Mouse (Mus musculus): Measurements from ENCODE around the gene 2410002F23Rik. TPM values are rescaled to one million over a fixed set of nuclear protein-coding genes. Genes with fewer than 3 reads are reported as not detected.
"Not testable (repeated sequence)": the region's sequence is repeated elsewhere in the genome, so short reads cannot be mapped to it uniquely, and the experiment has no call there.

2410002F23Rik gene
- polyA plus RNA-seq, 1 experiment, result 125 TPM

DNA sequence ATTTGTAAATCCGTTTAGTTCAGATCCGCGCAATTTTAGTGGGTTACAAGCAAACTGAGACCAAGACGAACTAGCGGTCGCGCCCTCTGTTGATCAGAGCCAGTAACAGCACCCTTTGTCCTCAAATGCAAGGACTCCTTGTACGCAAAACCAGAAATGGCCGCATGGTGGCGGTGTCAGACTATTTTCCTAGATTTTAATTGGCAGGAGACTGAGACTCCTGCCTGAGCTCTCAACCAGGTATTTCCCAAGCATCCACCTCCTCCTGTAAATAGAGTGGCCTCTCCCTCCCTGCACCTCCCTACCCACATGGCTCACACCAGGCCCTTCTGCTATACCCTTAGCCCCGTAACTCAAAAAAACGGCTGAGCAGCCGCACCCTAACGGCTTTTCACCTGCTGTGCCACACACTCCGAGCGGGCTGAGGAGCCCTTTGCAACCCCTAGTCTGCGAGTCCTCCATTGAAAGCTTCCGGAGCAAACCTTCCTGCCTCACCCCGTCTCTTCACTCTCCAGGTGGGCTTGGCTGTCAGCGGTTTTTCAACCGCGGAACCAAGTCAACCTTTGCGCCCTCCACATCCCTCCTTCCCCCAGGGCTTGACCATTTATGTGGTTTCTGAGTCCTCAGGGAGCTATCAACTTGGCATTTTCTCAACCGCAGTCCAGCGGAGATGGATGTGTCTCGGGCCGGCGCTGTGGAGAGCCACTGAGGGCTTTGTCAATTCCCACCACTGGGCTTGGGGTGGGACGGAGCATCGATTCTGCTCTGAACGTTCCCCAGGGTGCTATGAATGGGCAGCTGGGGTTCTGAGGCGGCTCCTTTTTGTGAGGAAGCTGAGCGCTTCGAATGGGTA is 16.5 kb downstream of the 2410002F23Rik start:
- DNase-seq (ENCODE audit: low spot score), result peak; percentile 87

DNA sequence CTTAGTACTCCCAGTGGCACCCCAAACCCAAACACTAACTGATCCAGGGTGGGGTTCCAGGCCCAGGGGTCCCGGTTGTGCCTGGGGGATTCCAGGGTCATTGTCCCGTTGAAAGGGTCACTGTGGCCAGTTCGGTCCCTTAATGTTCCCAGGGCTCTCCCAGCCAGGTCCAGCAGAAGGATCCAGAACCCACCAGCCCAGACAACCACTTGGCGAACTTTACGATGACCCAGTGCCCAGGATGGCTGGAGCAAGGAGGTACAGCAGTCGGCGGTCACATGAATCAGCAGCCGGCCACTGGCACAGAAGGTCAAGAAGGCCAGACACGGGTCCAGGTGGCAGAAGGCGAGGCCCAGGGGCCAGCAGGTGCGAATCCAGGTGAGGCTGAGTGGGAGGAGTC is 21.6 kb downstream of the 2410002F23Rik start:
- no peak for DNase-seq (ENCODE audit: low spot score)

DNA sequence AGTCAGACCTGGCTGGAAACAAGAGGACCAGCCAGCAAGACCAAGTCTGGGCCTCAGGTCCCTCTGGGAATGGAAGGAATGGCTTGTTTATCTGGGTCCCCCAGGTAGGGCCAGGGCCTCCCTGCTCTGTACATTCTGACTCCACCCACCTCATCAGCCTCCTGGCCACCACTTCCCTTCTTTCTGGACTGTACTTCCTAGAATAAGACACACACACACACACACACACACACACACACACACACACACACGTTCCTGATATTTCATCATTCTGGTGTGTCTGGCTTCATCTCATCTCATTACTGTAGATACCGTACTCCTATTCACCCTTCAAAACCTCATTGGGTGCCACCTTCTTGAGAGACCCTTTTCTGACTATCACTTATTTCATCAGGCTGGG is 22.9 kb downstream of the 2410002F23Rik start:
- DNase-seq (ENCODE audit: low spot score), result no peak

DNA sequence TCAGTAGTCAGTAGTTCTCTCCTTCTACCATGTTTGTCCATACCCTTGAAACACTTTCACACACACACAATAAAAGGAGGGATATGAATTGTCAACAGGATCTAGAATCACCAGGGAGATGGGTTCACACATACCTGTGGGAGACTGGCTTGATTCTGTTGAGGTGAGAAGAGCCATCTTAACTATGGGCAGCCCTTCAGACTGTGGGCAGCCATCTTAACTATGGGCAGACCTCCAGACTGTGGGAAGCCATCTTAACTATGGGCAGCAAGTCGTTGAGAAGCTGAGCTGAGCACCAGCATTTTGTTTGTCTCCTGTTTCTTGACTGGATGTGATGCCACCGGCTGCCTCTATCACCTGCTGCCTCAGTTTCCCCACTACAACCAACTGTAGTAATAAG is 24.8 kb downstream of the 2410002F23Rik start:
- DNase-seq (ENCODE audit: low spot score), result no peak

GRCm38 (mm10) chr7:44272546-44272945 is 26.0 kb downstream of the 2410002F23Rik start:
- no peak for DNase-seq (ENCODE audit: low spot score)

GRCm38 (mm10) chr7:44273446-44273845 is 26.9 kb downstream of the 2410002F23Rik start:
- DNase-seq (ENCODE audit: low spot score), result no peak

- DNase-seq (ENCODE audit: low spot score), result no peak
These were observed 27.6 kb downstream of the 2410002F23Rik start for GRCm38 (mm10) chr7:44274096-44274495.

GRCm38 (mm10) chr7:44275546-44275945 is 29.0 kb downstream of the 2410002F23Rik start:
- DNase-seq (ENCODE audit: low spot score), result no peak

- DNase-seq (ENCODE audit: low spot score), result no peak
These were observed 30.1 kb downstream of the 2410002F23Rik start for GRCm38 (mm10) chr7:44276461-44277249.

GRCm38 (mm10) chr7:44277250-44277622 is 30.7 kb downstream of the 2410002F23Rik start:
- no peak for DNase-seq (ENCODE audit: low spot score)

- no peak for DNase-seq (ENCODE audit: low spot score)
These were observed 34.4 kb downstream of the 2410002F23Rik start for GRCm38 (mm10) chr7:44280959-44281358.

- no peak for DNase-seq (ENCODE audit: low spot score)
These were observed 35.1 kb downstream of the 2410002F23Rik start for GRCm38 (mm10) chr7:44281586-44281985.

DNA sequence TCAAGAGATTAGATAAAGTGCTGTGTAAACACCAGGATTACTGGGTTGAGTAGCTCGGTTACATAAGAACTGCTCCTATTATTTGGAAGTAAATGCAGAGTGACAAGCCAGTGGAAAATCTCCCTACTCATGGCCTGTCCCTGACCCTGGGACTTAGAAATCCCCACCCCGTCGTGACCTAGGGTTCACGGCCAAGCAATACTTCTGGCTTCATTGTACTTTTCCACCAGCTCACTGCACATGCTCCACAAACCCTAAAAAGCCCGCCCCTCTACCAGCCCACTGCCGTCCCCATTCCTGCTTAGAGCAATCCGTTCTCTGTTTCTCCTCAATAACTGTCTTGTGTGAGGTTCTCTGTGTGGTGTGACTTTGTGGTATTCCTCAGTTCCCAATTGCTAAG is 41.2 kb downstream of the 2410002F23Rik start:
- DNase-seq (ENCODE audit: low spot score), result no peak

GRCm38 (mm10) chr7:44290986-44291385 is 44.5 kb downstream of the 2410002F23Rik start:
- DNase-seq (ENCODE audit: low spot score), result no peak

- no peak for DNase-seq (ENCODE audit: low spot score)
These were observed 44.9 kb downstream of the 2410002F23Rik start for GRCm38 (mm10) chr7:44291418-44291817.

DNA sequence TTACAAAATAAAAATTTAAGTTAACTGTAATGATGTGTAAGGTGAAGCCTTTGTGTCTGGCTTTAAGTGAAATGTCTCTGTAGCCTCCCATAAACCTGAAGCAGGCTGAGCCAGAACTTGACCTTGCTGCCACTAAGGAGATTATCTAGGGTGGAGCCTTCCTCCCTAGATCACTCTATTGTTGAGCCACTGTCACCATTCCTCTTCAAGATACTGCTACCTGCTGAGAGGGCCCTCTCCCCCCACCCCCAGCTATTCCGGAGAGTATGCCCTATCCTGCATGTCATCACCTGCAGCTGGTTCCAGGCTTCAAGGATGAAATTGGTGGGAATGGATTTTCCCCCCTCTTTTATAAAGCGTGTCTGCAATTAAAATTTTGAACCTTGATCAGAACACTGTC is 51.0 kb downstream of the 2410002F23Rik start:
- not testable (repeated sequence) for DNase-seq (ENCODE audit: low spot score)

Other genes starting within 250 kb of the 2410002F23Rik start
- gene Klk1b26, start 234.6 kb upstream of the 2410002F23Rik start, polyA plus RNA-seq (2012; rRNA removed), result not detected in 2 replicates
- not detected in 2 replicates for gene Klk1b27, start 194.4 kb upstream of the 2410002F23Rik start, polyA plus RNA-seq (2012; rRNA removed)
- not detected in 2 replicates for gene Klk1b21, start 144.4 kb upstream of the 2410002F23Rik start, polyA plus RNA-seq (2012; rRNA removed)
- not detected in 2 replicates for gene Klk1b22, start 134.0 kb upstream of the 2410002F23Rik start, polyA plus RNA-seq (2012; rRNA removed)
- gene Klk1b16, start 110.0 kb upstream of the 2410002F23Rik start, polyA plus RNA-seq (2012; rRNA removed), result not detected in 2 replicates
- not detected in 2 replicates for gene Klk1b24, start 58.5 kb upstream of the 2410002F23Rik start, polyA plus RNA-seq (2012; rRNA removed)
- not detected in 2 replicates for gene Klk1b3, start 48.5 kb upstream of the 2410002F23Rik start, polyA plus RNA-seq (2012; rRNA removed)
- not detected in 2 replicates for gene Klk1b4, start 39.3 kb upstream of the 2410002F23Rik start, polyA plus RNA-seq (2012; rRNA removed)
- not detected in 2 replicates for gene Klk1b5, start 30.8 kb upstream of the 2410002F23Rik start, polyA plus RNA-seq (2012; rRNA removed)
- 0.17 and 0.40 TPM in 2 replicates for gene Klk1, start 21.4 kb upstream of the 2410002F23Rik start, polyA plus RNA-seq (2012; rRNA removed)
- not detected in 2 replicates for gene Gm36864, start 10.5 kb upstream of the 2410002F23Rik start, polyA plus RNA-seq (2012; rRNA removed)
- 0.71 and 1.1 TPM in 2 replicates for gene 1700028J19Rik, start within 50 bp of the 2410002F23Rik start, polyA plus RNA-seq (2012; rRNA removed)
- not detected in 2 replicates for gene Acp4, start 10.7 kb downstream of the 2410002F23Rik start, polyA plus RNA-seq (2012; rRNA removed)
- 0.65 TPM in 1 of 2 replicates, not detected in the other for gene Gm15517, start 14.7 kb downstream of the 2410002F23Rik start, polyA plus RNA-seq (2012; rRNA removed)
- 17.2 and 19.7 TPM in 2 replicates for gene Clec11a, start 60.2 kb downstream of the 2410002F23Rik start, polyA plus RNA-seq (2012; rRNA removed)
- gene Shank1, start 63.5 kb downstream of the 2410002F23Rik start, polyA plus RNA-seq (2012; rRNA removed), result 0.85 and 1.9 TPM in 2 replicates
- 4.1 and 4.3 TPM in 2 replicates for gene Syt3, start 137.4 kb downstream of the 2410002F23Rik start, polyA plus RNA-seq (2012; rRNA removed)
- gene 1700008O03Rik, start 139.1 kb downstream of the 2410002F23Rik start, polyA plus RNA-seq (2012; rRNA removed), result 1.4 and 1.5 TPM in 2 replicates
- gene Lrrc4b, start 182.3 kb downstream of the 2410002F23Rik start, polyA plus RNA-seq (2012; rRNA removed), result 1.7 and 2.3 TPM in 2 replicates
- gene Aspdh, start 218.7 kb downstream of the 2410002F23Rik start, polyA plus RNA-seq (2012; rRNA removed), result 0.10 and 0.22 TPM in 2 replicates
- 85.0 and 110 TPM in 2 replicates for gene Josd2, start 221.3 kb downstream of the 2410002F23Rik start, polyA plus RNA-seq (2012; rRNA removed)
- 127 TPM in 2 replicates for gene Emc10, start 249.8 kb downstream of the 2410002F23Rik start, polyA plus RNA-seq (2012; rRNA removed)
- 10.0 and 12.5 TPM in 2 replicates for gene Fam71e1, start 249.9 kb downstream of the 2410002F23Rik start, polyA plus RNA-seq (2012; rRNA removed)